Mouse (Mus musculus) liver, embryonic 14.5 days (tissue): ENCODE data around the gene Amn.

Source experiments
- CTCF ChIP-seq: IDR thresholded peaks from 2 replicates; pipeline ENCODE4 v1.5.1; 2016; ENCODE audit warnings: antibody characterized with exemption, low read depth, control low read depth
- EP300 ChIP-seq: IDR thresholded peaks from 2 replicates; pipeline ENCODE4 v1.6.1; 2016; ENCODE audit warnings: antibody characterized with exemption, low read depth

DNA sequence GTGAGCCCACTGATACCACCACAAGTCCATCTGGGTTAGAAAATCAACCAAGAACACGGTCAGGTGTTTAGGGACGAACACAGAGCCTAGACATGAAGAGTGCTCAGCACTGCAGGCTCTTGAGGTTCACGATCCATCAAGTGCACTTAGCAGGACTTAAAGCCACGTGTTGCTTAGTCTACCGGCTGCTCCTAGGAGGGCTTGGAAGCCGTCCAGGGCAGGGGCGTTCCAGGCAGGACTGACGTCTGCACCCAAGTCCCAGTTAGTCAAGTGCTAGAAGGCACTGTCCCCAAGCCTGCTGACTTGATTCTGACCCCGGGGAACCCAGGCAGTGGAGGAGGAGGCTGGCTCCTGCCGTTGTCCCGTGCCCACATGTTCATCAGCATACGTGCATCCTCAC, 49.7 kb downstream of the Amn start:
- TF ChIP-seq CTCF (no peak), EP300 (no peak)
